ENCODE assay signal across 15 mouse cellular contexts in the genomic region with DNA sequence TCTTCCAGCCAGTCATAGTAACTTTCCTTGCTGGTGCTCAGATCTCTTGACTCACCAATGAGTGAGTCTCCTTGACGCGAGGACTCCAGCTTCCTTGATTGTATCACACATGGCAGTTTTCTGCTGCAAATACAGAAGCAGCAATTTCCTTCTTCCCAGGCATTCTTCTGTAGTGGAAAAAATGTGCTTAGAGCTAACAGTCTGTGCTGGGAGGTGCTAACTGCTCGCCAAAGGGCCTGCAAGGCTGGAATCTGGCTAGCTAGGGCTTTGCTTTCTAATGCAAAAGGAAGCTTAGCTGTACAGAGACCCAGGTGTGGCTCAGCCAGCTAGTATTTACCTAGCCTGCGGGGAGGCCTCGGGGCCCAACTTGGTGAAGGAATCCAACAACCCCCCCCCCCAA. TPM values are rescaled to one million over a fixed set of nuclear protein-coding genes. Genes with fewer than 3 reads are reported as not detected.
A peak's percentile ranks its signal among the peaks of the same experiment; 100 is the strongest.
DNase-seq lines count a peak whose midpoint lies in the region; ATAC-seq and TF ChIP-seq lines count a peak whose summit lies in the region.
"Had no signal": no experiment of that assay in that cellular context is flagged by ENCODE, and none has a peak within 500 bp of the region (broad histone marks: within the 10 kb centered on the region; RNA-seq: fewer than 3 reads in every experiment).

No protein-coding gene starts in this region.

- no peak overlapping the region for H3K9ac ChIP-seq in heart, embryonic 12.5 days
- no peak overlapping the region for H3K9ac ChIP-seq in lung, embryonic 14.5 days
- H3K9ac ChIP-seq in embryonic facial prominence, embryonic 14.5 days (ENCODE audit: low read depth, low read length): no peak overlapping the region
- H3K9ac ChIP-seq in stomach, embryonic 14.5 days (replicated peaks; ENCODE audit: low read depth, low read length): no peak overlapping the region
- no peak overlapping the region for H3K9ac ChIP-seq in forebrain, embryonic 13.5 days
- H3K9ac ChIP-seq: hindbrain, embryonic 14.5 days; midbrain, embryonic 12.5 days had no signal

- peaks cover 8% of the 10 kb centered on the region for H3K4me1 ChIP-seq in heart, embryonic 12.5 days (replicated peaks)
- H3K4me1 ChIP-seq in lung, embryonic 14.5 days (ENCODE audit: insufficient read depth): peaks cover 3% of the 10 kb centered on the region; the same call in 1 of the 2 replicates
- no peaks in the 10 kb centered on the region for H3K4me1 ChIP-seq in lung, adult 2 months (ENCODE audit: control insufficient read depth, insufficient read depth, low read length)
- no peaks in the 10 kb centered on the region for H3K4me1 ChIP-seq in embryonic facial prominence, embryonic 14.5 days (ENCODE audit: control insufficient read depth, insufficient read depth, low read length)
- H3K4me1 ChIP-seq in stomach, embryonic 14.5 days (ENCODE audit: control insufficient read depth, insufficient read depth, low read length): peaks cover 8% of the 10 kb centered on the region
- peaks cover 6% of the 10 kb centered on the region; the same call in 1 of the 2 replicates for H3K4me1 ChIP-seq in forebrain, embryonic 13.5 days

- ATAC-seq in heart, embryonic 12.5 days (ENCODE audit: insufficient number of reproducible peaks, low FRiP score): no peak
- 0 out of 2 replicates have a peak, but pooled peaks have one; percentile 18 for ATAC-seq in lung, embryonic 14.5 days (ENCODE audit: insufficient read depth)
- ATAC-seq in embryonic facial prominence, embryonic 14.5 days (ENCODE audit: low read depth): no peak
- no peak for ATAC-seq in stomach, embryonic 14.5 days (ENCODE audit: insufficient number of reproducible peaks, insufficient read depth, low FRiP score, low read depth)
- no peak for ATAC-seq in forebrain, embryonic 13.5 days

- DNase-seq in heart, adult 11 months: no peak
- no peak for DNase-seq in lung, embryonic 14.5 days
- DNase-seq in lung, adult 2 months: no peak
- peak; percentile 26 for DNase-seq in embryonic facial prominence, embryonic 14.5 days (ENCODE audit: low spot score)
- no peak for DNase-seq in gastrocnemius, postnatal 25 days
- DNase-seq: adrenal gland, postnatal 10 days; gastrocnemius, postnatal 36 days; kidney, postnatal 10 days; thymus, postnatal 14 days had no signal

- H3K27me3 ChIP-seq in heart, embryonic 12.5 days (replicated peaks): 0 out of 2 replicates have a peak, but pooled peaks cover 4% of the 10 kb centered on the region
- no peaks in the 10 kb centered on the region for H3K27me3 ChIP-seq in lung, embryonic 14.5 days (ENCODE audit: insufficient read depth, low read length)
- no peaks in the 10 kb centered on the region for H3K27me3 ChIP-seq in embryonic facial prominence, embryonic 14.5 days (replicated peaks; ENCODE audit: control insufficient read depth, insufficient read depth, low read length)
- H3K27me3 ChIP-seq in stomach, embryonic 14.5 days (ENCODE audit: control insufficient read depth, insufficient read depth, low read length): no peaks in the 10 kb centered on the region
- H3K27me3 ChIP-seq in forebrain, embryonic 13.5 days: no peaks in the 10 kb centered on the region
- H3K27me3 ChIP-seq: midbrain, embryonic 12.5 days had no signal

- peak overlapping the region; percentile 63; the same call in 1 of the 2 replicates for H3K27ac ChIP-seq in heart, embryonic 12.5 days (ENCODE audit: poor library complexity, severe bottlenecking)
- peak overlapping the region; percentile 19; the same call in 1 of the 2 replicates for H3K27ac ChIP-seq in lung, embryonic 14.5 days (ENCODE audit: low read depth)
- no peak overlapping the region for H3K27ac ChIP-seq in embryonic facial prominence, embryonic 14.5 days (replicated peaks; ENCODE audit: low read depth, low read length)
- H3K27ac ChIP-seq in stomach, embryonic 14.5 days (ENCODE audit: low read length): peak overlapping the region; percentile 48; the same call in 1 of the 2 replicates
- H3K27ac ChIP-seq in forebrain, embryonic 13.5 days: no peak overlapping the region
- H3K27ac ChIP-seq: hindbrain, embryonic 14.5 days; left cerebral cortex, adult 2 months; midbrain, embryonic 12.5 days had no signal

- TF ChIP-seq POLR2A in lung, adult 2 months (IDR thresholded peaks at IDR 0.05; ENCODE audit: borderline replicate concordance, extremely low read depth, low read depth, low read length): no peak

- no peaks in the 10 kb centered on the region for H3K36me3 ChIP-seq in heart, embryonic 12.5 days
- no peaks in the 10 kb centered on the region for H3K36me3 ChIP-seq in lung, embryonic 14.5 days (ENCODE audit: insufficient read depth)
- no peaks in the 10 kb centered on the region for H3K36me3 ChIP-seq in embryonic facial prominence, embryonic 14.5 days (ENCODE audit: control insufficient read depth, insufficient read depth, low read length)
- no peaks in the 10 kb centered on the region for H3K36me3 ChIP-seq in stomach, embryonic 14.5 days (ENCODE audit: control insufficient read depth, insufficient read depth, low read length)
- no peaks in the 10 kb centered on the region for H3K36me3 ChIP-seq in forebrain, embryonic 13.5 days (ENCODE audit: poor library complexity, severe bottlenecking)
- H3K36me3 ChIP-seq: midbrain, embryonic 12.5 days had no signal

- WGBS in heart, embryonic 12.5 days: 26% methylated on average over 5 of the region's 5 CpGs
- 21% methylated on average over 5 of the region's 5 CpGs for WGBS in lung, embryonic 14.5 days
- 25% methylated on average over 5 of the region's 5 CpGs for WGBS in lung, adult 2 months
- 20% methylated on average over 5 of the region's 5 CpGs for whole genome bisulfite sequencing in embryonic facial prominence, embryonic 14.5 days
- 29% methylated on average over 5 of the region's 5 CpGs for WGBS in stomach, embryonic 14.5 days
- WGBS in forebrain, embryonic 13.5 days: 33% methylated on average over 5 of the region's 5 CpGs

- H3K4me3 ChIP-seq in heart, embryonic 12.5 days: no peak overlapping the region
- no peak overlapping the region for H3K4me3 ChIP-seq in lung, embryonic 14.5 days (ENCODE audit: low read depth, low read length)
- H3K4me3 ChIP-seq in lung, adult 2 months (replicated peaks; ENCODE audit: extremely low read depth, low read depth, low read length): no peak overlapping the region
- H3K4me3 ChIP-seq in embryonic facial prominence, embryonic 14.5 days (ENCODE audit: low read depth, low read length): no peak overlapping the region
- no peak overlapping the region for H3K4me3 ChIP-seq in stomach, embryonic 14.5 days (ENCODE audit: low read depth, low read length)
- no peak overlapping the region for H3K4me3 ChIP-seq in forebrain, embryonic 13.5 days
- H3K4me3 ChIP-seq: left cerebral cortex, adult 2 months; midbrain, embryonic 12.5 days had no signal

- no peak overlapping the region for H3K4me2 ChIP-seq in heart, embryonic 12.5 days
- no peak overlapping the region for H3K4me2 ChIP-seq in lung, embryonic 14.5 days
- no peak overlapping the region for H3K4me2 ChIP-seq in embryonic facial prominence, embryonic 14.5 days (ENCODE audit: low read depth, low read length)
- H3K4me2 ChIP-seq in stomach, embryonic 14.5 days (replicated peaks; ENCODE audit: low read depth, low read length): no peak overlapping the region
- no peak overlapping the region for H3K4me2 ChIP-seq in forebrain, embryonic 13.5 days
- H3K4me2 ChIP-seq: hindbrain, embryonic 14.5 days; midbrain, embryonic 12.5 days had no signal

- no peak for TF ChIP-seq CTCF in lung, embryonic 14.5 days (IDR thresholded peaks at IDR 0.05; ENCODE audit: low read depth)
- no peak for TF ChIP-seq CTCF in lung, adult 2 months (IDR thresholded peaks at IDR 0.05; ENCODE audit: insufficient read depth, low read length)

- H3K9me3 ChIP-seq in heart, embryonic 12.5 days (replicated peaks): peaks cover 8% of the 10 kb centered on the region
- no peaks in the 10 kb centered on the region; the same call in 1 of the 2 replicates for H3K9me3 ChIP-seq in lung, embryonic 14.5 days (ENCODE audit: low read depth, low read length)
- no peaks in the 10 kb centered on the region for H3K9me3 ChIP-seq in embryonic facial prominence, embryonic 14.5 days (ENCODE audit: control insufficient read depth, low read length)
- H3K9me3 ChIP-seq in stomach, embryonic 14.5 days (ENCODE audit: control insufficient read depth, low read depth, low read length): no peaks in the 10 kb centered on the region; the same call in 1 of the 2 replicates
- H3K9me3 ChIP-seq in forebrain, embryonic 13.5 days (replicated peaks): no peaks in the 10 kb centered on the region
- H3K9me3 ChIP-seq: midbrain, embryonic 12.5 days had no signal

RNA-seq across cellular contexts. Expression of gene Larp1, which starts 38.3 kb away (rescaled TPM):
- polyA plus RNA-seq in heart, embryonic 12.5 days (2016; fragmentation: Nextera tagmentation; extraction: Ambion mirVana): 17.5 and 18.3 TPM in 2 replicates
- 24.7 and 26.9 TPM in 2 replicates for polyA plus RNA-seq in lung, embryonic 14.5 days (2014; fragmentation: Nextera tagmentation; extraction: Ambion mirVana)
- polyA plus RNA-seq in lung, adult 2 months (2012; rRNA removed): 26.9 and 34.6 TPM in 2 replicates
- 19.5 and 21.9 TPM in 2 replicates for polyA plus RNA-seq in embryonic facial prominence, embryonic 14.5 days (2014; fragmentation: Nextera tagmentation; extraction: Ambion mirVana)
- polyA plus RNA-seq in stomach, embryonic 14.5 days (2014; fragmentation: Nextera tagmentation; extraction: Ambion mirVana): 23.9 and 24.1 TPM in 2 replicates
- 10 to 100 TPM; 69.1 to 85.8 TPM for total RNA-seq in gastrocnemius, postnatal 25 days (2021)
- polyA plus RNA-seq in forebrain, embryonic 13.5 days (2015; fragmentation: Nextera tagmentation; extraction: Ambion mirVana): 14.1 and 16.3 TPM in 2 replicates

Comparison
In these comparisons a context has a peak if more than half of its experiments do, and no peak if none do; other contexts are left out.
1. H3K27ac ChIP-seq: peak in heart, embryonic 12.5 days (single experiment), lung, embryonic 14.5 days (single experiment) and stomach, embryonic 14.5 days (single experiment); none in embryonic facial prominence, embryonic 14.5 days (single experiment) and forebrain, embryonic 13.5 days (single experiment).